Mouse (Mus musculus) liver, embryonic 14.5 days (tissue): ENCODE data around the gene Fbxo46.

ENCODE experiments used
- CTCF ChIP-seq: IDR thresholded peaks from 2 replicates; pipeline ENCODE4 v1.5.1; 2016; ENCODE audit warnings: antibody characterized with exemption, low read depth, control low read depth
- EP300 ChIP-seq: IDR thresholded peaks from 2 replicates; pipeline ENCODE4 v1.6.1; 2016; ENCODE audit warnings: antibody characterized with exemption, low read depth

GRCm38 (mm10) chr7:19082171-19082570, 37.5 kb upstream of the Fbxo46 start:
- TF ChIP-seq CTCF, result no peak
- TF ChIP-seq EP300, result no peak
